Mouse (Mus musculus) bone marrow, adult 2 months (tissue): ENCODE data around the gene Cyp1b1.

Source experiments
- CTCF ChIP-seq: fragments of 200-500 bp; IDR thresholded peaks from 2 replicates; pipeline ENCODE4 v1.5.1; 2011; ENCODE audit warnings: low read length, control low read depth; ENCODE audit not compliant: control insufficient read depth, insufficient read depth
- POLR2A ChIP-seq: fragments of 200-500 bp; IDR thresholded peaks from 2 replicates; pipeline ENCODE4 v1.6.1; 2011; ENCODE audit warnings: low read depth, mild to moderate bottlenecking, control low read depth, low read length, borderline replicate concordance; ENCODE audit not compliant: control insufficient read depth

DNA sequence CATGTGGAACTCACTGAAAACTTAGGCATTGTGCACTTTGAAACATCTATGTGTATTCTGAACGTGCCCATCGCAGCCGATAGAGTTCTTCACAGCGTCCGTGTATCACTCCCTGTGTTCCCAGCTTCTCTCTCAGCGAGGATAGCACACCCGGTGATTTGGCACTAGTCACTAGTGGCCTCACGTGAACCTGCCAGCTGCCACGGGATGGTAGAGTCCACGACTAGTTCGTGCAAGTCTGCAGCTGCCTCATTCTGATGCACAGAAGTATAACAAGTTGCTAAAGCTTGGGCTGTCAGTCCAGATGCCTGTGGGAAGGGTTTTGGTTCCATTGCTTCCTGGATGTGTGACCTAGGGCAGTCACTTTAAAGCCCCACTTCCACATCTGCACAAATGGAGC lies 32.1 kb upstream of the Cyp1b1 start:
- TF ChIP-seq CTCF (no peak), POLR2A (no peak)
